Comparison of ENCODE assay signal across 19 mouse cellular contexts in genomic region chr19:3540997-3541396, GRCm38 (mm10).
"Had no signal": no experiment of that assay in that cellular context is flagged by ENCODE, and none has a peak within 500 bp of the region (broad histone marks: within the 10 kb centered on the region; RNA-seq: fewer than 3 reads in every experiment).

No protein-coding gene starts in this region.

- H3K27ac ChIP-seq: lung, embryonic 15.5 days; macrophage; midbrain, embryonic 12.5 days; neural tube, embryonic 13.5 days; neural tube, embryonic 15.5 days; stomach, embryonic 15.5 days; stomach, postnatal 0 days had no signal

- H3K4me1 ChIP-seq: lung, embryonic 15.5 days; midbrain, embryonic 12.5 days; stomach, embryonic 15.5 days had no signal

- H3K4me2 ChIP-seq: lung, embryonic 15.5 days; midbrain, embryonic 12.5 days; neural tube, embryonic 13.5 days; neural tube, embryonic 15.5 days; stomach, embryonic 15.5 days had no signal

- H3K4me3 ChIP-seq: lung, embryonic 15.5 days; midbrain, embryonic 12.5 days; myocyte; neural tube, embryonic 13.5 days; neural tube, embryonic 15.5 days; stomach, embryonic 15.5 days had no signal

- H3K9me3 ChIP-seq: lung, embryonic 15.5 days; midbrain, embryonic 12.5 days; neural tube, embryonic 13.5 days; neural tube, embryonic 15.5 days; stomach, embryonic 15.5 days had no signal

- ATAC-seq: lung, postnatal 0 days; midbrain, embryonic 16.5 days had no signal

- DNase-seq: lung, adult 2 months; lung, postnatal 14 days; lung, postnatal 36 days; midbrain, embryonic 14.5 days; retina, postnatal 1 day; right cerebral cortex, postnatal 14 days; thymus, adult 2 months; thymus, postnatal 25 days; thymus, postnatal 4 days had no signal

- H3K27me3 ChIP-seq: lung, embryonic 15.5 days; midbrain, embryonic 12.5 days; neural tube, embryonic 13.5 days; neural tube, embryonic 15.5 days; stomach, embryonic 15.5 days had no signal

- H3K9ac ChIP-seq: lung, embryonic 15.5 days; midbrain, embryonic 12.5 days; neural tube, embryonic 13.5 days; neural tube, embryonic 15.5 days; stomach, embryonic 15.5 days had no signal
